Mouse (Mus musculus) olfactory bulb, adult 2 months (tissue): ENCODE results near the gene Slc38a6.

ENCODE experiments used
- CTCF ChIP-seq: fragments of 200-500 bp; IDR thresholded peaks from 2 replicates; pipeline ENCODE4 v1.5.1; 2012; ENCODE audit warnings: low read depth, mild to moderate bottlenecking, low read length, moderate library complexity; ENCODE audit not compliant: insufficient read depth
- POLR2A ChIP-seq: fragments of 200-500 bp; IDR thresholded peaks from 2 replicates; pipeline ENCODE4 v1.6.1; 2012; ENCODE audit warnings: mild to moderate bottlenecking, low read depth, low read length, moderate library complexity; ENCODE audit not compliant: insufficient read depth

DNA sequence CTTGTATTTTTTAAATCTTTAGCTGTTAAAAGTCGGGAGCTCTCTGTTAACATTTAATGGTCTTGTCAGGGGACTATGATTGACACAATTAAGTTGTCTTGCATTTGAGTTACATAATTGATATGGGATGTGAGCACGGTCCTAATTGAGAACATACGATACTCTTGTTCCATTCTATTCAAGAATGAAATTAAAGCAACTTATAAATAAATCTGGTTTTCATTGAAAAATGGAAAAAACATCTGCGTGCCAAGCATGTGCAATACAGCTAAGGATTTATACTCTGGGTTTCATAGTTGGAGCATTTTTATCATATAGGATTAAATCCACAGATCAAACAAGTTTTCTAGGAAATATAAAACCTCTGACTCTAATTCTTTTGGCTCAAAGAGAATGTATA is 46.1 kb downstream of the Slc38a6 start:
- TF ChIP-seq CTCF = no peak
- TF ChIP-seq POLR2A = no peak
